Mouse (Mus musculus) thymus, adult 2 months (tissue): ENCODE data around the gene Nepn. TPM values are rescaled to one million over a fixed set of nuclear protein-coding genes. Genes with fewer than 3 reads are reported as not detected.

Source experiments
- DNase-seq: peaks from one replicate; pipeline ENCODE4 v3.0.0; 2021
- H3K27ac ChIP-seq: fragments of 200-500 bp; 2 replicates; pipeline ENCODE4 v1.5.1; 2012; ENCODE audit warnings: low read length, control low read depth; ENCODE audit not compliant: control insufficient read depth, insufficient read depth
- H3K27me3 ChIP-seq: fragments of 200-500 bp; 2 replicates; pipeline ENCODE4 v1.6.1; 2012; ENCODE audit warnings: mild to moderate bottlenecking, low read length, moderate library complexity, mixed read lengths; ENCODE audit not compliant: control insufficient read depth, insufficient read depth
- H3K36me3 ChIP-seq: fragments of 200-500 bp; 2 replicates; pipeline ENCODE4 v1.6.1; 2012; ENCODE audit warnings: mild to moderate bottlenecking, low read length, moderate library complexity; ENCODE audit not compliant: control insufficient read depth, insufficient read depth
- H3K4me1 ChIP-seq: fragments of 200-500 bp; replicated peaks from 2 replicates; pipeline ENCODE4 v1.6.1; 2012; ENCODE audit warnings: low read length; ENCODE audit not compliant: control insufficient read depth, insufficient read depth
- H3K4me3 ChIP-seq: fragments of 200-500 bp; 2 replicates; pipeline ENCODE4 v1.5.1; 2012; ENCODE audit warnings: mild to moderate bottlenecking, low read length, control low read depth, moderate library complexity; ENCODE audit not compliant: control insufficient read depth, insufficient read depth
- CTCF ChIP-seq: fragments of 200-500 bp; IDR thresholded peaks from 2 replicates; pipeline ENCODE4 v1.5.1; 2012; ENCODE audit warnings: mild to moderate bottlenecking, control low read depth, low read length, moderate library complexity, borderline replicate concordance; ENCODE audit not compliant: control insufficient read depth, poor library complexity, insufficient read depth; ENCODE audit errors: extremely low read depth
- POLR2A ChIP-seq: fragments of 200-500 bp; IDR thresholded peaks from 2 replicates; pipeline ENCODE4 v1.6.1; 2012; ENCODE audit warnings: mild to moderate bottlenecking, low read length, control low read depth, moderate library complexity; ENCODE audit not compliant: control insufficient read depth, poor library complexity, insufficient read depth; ENCODE audit errors: extremely low read depth
- WGBS: fragments of 180-500 bp; shearing (Covaris S2); methylation state at CpG from one replicate; pipeline ENCODE4 v1.1.7; 2018; 5-methylcytosine and 5-hydroxymethylcytosine counted together
- polyA plus RNA-seq: library from polyadenylated mRNA; depleted of rRNA; stranded (reverse); fragments of >200 nt; gene quantifications from 2 replicates; pipeline ENCODE4 v1.2.3, GENCODE M21; 2012; rRNA removed

Nepn gene
- polyA plus RNA-seq, 1 experiment: 0.18 TPM

DNA sequence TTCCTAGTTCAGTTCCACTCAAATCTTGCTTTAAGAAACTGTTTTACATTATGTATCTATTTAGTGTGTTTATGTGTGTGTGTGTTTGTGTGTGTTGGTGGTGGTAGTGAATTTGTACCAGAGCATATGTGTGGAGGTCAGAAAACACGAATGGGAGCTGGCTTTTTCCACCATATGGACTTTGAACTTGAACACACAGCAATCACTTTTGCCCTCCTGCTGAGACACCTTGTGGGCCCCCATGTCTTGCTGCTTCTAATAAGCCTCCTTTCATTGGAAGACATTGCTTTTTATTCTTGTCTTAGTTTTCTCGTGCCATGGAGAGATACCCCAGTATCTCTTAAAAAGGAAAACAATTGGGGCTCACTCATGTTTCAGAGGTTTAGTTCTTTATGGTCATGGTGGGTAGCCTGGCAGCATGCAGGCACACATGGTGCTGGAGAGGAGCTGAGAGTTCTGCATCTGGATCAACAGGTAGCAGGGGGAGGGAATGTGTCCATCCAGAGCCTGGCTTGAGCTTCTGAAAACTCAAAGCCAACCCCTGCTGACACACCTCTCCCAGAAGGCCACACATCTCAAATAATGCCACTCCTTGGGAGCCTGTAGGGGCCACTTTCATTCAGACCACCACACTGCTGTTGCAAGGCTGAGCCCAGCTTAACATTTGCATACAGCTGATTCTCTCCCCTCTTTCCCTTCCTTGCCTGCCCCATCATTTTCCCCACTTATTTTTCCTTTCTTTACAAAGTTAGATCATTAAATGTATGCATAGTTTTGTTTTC is 39.1 kb downstream of the Nepn start:
- peaks cover 27% of the 10 kb centered on the region for H3K36me3 ChIP-seq
- TF ChIP-seq CTCF: no peak
- TF ChIP-seq POLR2A: no peak
- 98% methylated on average over 2 of the region's 2 CpGs for WGBS
- H3K4me1 ChIP-seq: no peaks in the 10 kb centered on the region
- no peak overlapping the region for H3K27ac ChIP-seq
- H3K27me3 ChIP-seq: no peaks in the 10 kb centered on the region
- no peak overlapping the region for H3K4me3 ChIP-seq
- no peak for DNase-seq

- Histone ChIP-seq H3K4me1 (no peaks in the 10 kb centered on the region), H3K36me3 (peaks cover 37% of the 10 kb centered on the region)
- 87% methylated on average over 1 of the region's 1 CpGs for WGBS
Observed at GRCm38 (mm10) chr10:52430953-52431352, 42.2 kb downstream of the Nepn start.

GRCm38 (mm10) chr10:52434836-52435235 is 46.1 kb downstream of the Nepn start:
- Histone ChIP-seq H3K27ac (no peak overlapping the region), H3K36me3 (peaks cover 43% of the 10 kb centered on the region), H3K4me1 (no peaks in the 10 kb centered on the region), H3K27me3 (no peaks in the 10 kb centered on the region), H3K4me3 (no peak overlapping the region)
- DNase-seq: no peak
- TF ChIP-seq POLR2A (no peak), CTCF (no peak)
- 94% methylated on average over 8 of the region's 8 CpGs for WGBS

More at GRCm38 (mm10) chr10:52430953-52431352, 42.2 kb downstream of the Nepn start:
- H3K27me3 ChIP-seq: no peaks in the 10 kb centered on the region
- no peak overlapping the region for H3K4me3 ChIP-seq
- no peak for TF ChIP-seq POLR2A
- TF ChIP-seq CTCF: no peak
- H3K27ac ChIP-seq: no peak overlapping the region
- DNase-seq: no peak

Other genes starting within 250 kb of the Nepn start
- gene Ros1, start 193.7 kb upstream of the Nepn start, polyA plus RNA-seq: not detected in 2 replicates
- gene Dcbld1, start 155.4 kb upstream of the Nepn start, polyA plus RNA-seq: 0.85 and 1.2 TPM in 2 replicates
- gene Gm26741, start 30.2 kb upstream of the Nepn start, polyA plus RNA-seq: not detected in 2 replicates
- gene Gopc, start 6.8 kb upstream of the Nepn start, polyA plus RNA-seq: 4.7 and 5.3 TPM in 2 replicates
- gene Nus1, start 28.6 kb downstream of the Nepn start, polyA plus RNA-seq: 11.5 and 17.0 TPM in 2 replicates